18 mouse cellular contexts compared by ENCODE assay signal in genomic region chr12:87519616-87520015, GRCm38 (mm10). TPM values are rescaled to one million over a fixed set of nuclear protein-coding genes. Genes with fewer than 3 reads are reported as not detected.
DNase-seq lines count a peak whose midpoint lies in the region; TF ChIP-seq lines count a peak whose summit lies in the region.
"Not testable (repeated sequence)": the region's sequence is repeated elsewhere in the genome, so short reads cannot be mapped to it uniquely, and the experiment has no call there.
"Had no signal": no experiment of that assay in that cellular context is flagged by ENCODE, and none has a peak within 500 bp of the region (broad histone marks: within the 10 kb centered on the region; RNA-seq: fewer than 3 reads in every experiment).

No protein-coding gene starts in this region.

- not testable (repeated sequence) for H3K4me1 ChIP-seq in kidney, adult 2 months (ENCODE audit: control insufficient read depth, insufficient read depth, low read length)

- TF ChIP-seq POLR2A in kidney, adult 2 months (IDR thresholded peaks at IDR 0.05; ENCODE audit: low read depth, low read length): not testable (repeated sequence)

- H3K4me3 ChIP-seq in kidney, adult 2 months (ENCODE audit: insufficient read depth, low read depth, low read length): not testable (repeated sequence)

- 33% methylated on average over 3 of the region's 3 CpGs for whole genome bisulfite sequencing in kidney, adult 2 months

- TF ChIP-seq CTCF in kidney, adult 2 months (conservative IDR thresholded peaks at IDR 0.05; ENCODE audit: insufficient read depth, insufficient read length, low read depth, low read length): not testable (repeated sequence)

- not testable (repeated sequence) for H3K27me3 ChIP-seq in kidney, adult 2 months (replicated peaks; ENCODE audit: control insufficient read depth, insufficient read depth, low read length)

- peak; percentile 0 to 5 for DNase-seq in cerebellum, postnatal 14 days
- peak; percentile 12 for DNase-seq in kidney, adult 11 months
- DNase-seq in kidney, adult 2 months: peak; percentile 43
- DNase-seq in kidney, adult 9 months: peak; percentile 33
- peak; percentile 2 for DNase-seq in kidney, postnatal 14 days
- peak; percentile 1 to 2 for DNase-seq in kidney, postnatal 4 days
- peak; percentile 39 for DNase-seq in testis, postnatal 10 days (ENCODE audit: low spot score)

- not testable (repeated sequence) for H3K27ac ChIP-seq in kidney, adult 2 months (ENCODE audit: insufficient read depth, low read depth, low read length)

- not testable (repeated sequence) for H3K36me3 ChIP-seq in kidney, adult 2 months (ENCODE audit: control insufficient read depth, insufficient read depth, low read length)

RNA-seq across cellular contexts. Expression of gene Gm8300, which starts 5.5 kb away (rescaled TPM):
- not detected in 2 replicates for polyA plus RNA-seq in kidney, adult 2 months (2012; rRNA removed)
- polyA plus RNA-seq: adrenal gland, adult 2 months; brain, embryonic 14.5 days; embryonic facial prominence, embryonic 11.5 days; embryonic facial prominence, embryonic 13.5 days; embryonic facial prominence, embryonic 15.5 days; erythroblast, embryonic 14.5 days; forebrain, embryonic 10.5 days; forebrain, embryonic 12.5 days; forebrain, embryonic 14.5 days; forebrain, embryonic 16.5 days had no signal

RNA-seq across cellular contexts. Expression of gene Gm5788, which starts 25.1 kb away (rescaled TPM):
- polyA plus RNA-seq in kidney, adult 2 months (2012; rRNA removed): not detected in 2 replicates
- polyA plus RNA-seq: adrenal gland, adult 2 months; brain, embryonic 14.5 days; C2C12; embryonic facial prominence, embryonic 11.5 days; embryonic facial prominence, embryonic 13.5 days; embryonic facial prominence, embryonic 15.5 days; erythroblast, embryonic 14.5 days; forebrain, embryonic 10.5 days; forebrain, embryonic 12.5 days; forebrain, embryonic 14.5 days; forebrain, embryonic 16.5 days had no signal

RNA-seq across cellular contexts. Expression of gene Snw1, which starts 47.5 kb away (rescaled TPM):
- 10.5 and 13.6 TPM in 2 replicates for polyA plus RNA-seq in kidney, adult 2 months (2012; rRNA removed)
